Mouse (Mus musculus) MEL (cell line): ENCODE data around the gene Cdc34. TPM values are rescaled to one million over a fixed set of nuclear protein-coding genes. Genes with fewer than 3 reads are reported as not detected.

Experiments used
- DNase-seq: peaks from one replicate; pipeline ENCODE4 v3.0.0; 2011; ENCODE audit warnings: low read depth, low spot score
- H3K27ac ChIP-seq: 2 replicates; pipeline ENCODE4 v1.5.1; 2012; ENCODE audit warnings: low read depth, mild to moderate bottlenecking, control low read depth, low read length, moderate library complexity; ENCODE audit not compliant: control insufficient read depth
- H3K27me3 ChIP-seq, 2 experiments: fragments of 150-350 bp in 1 of 2; sonication (generic) in 1 of 2; 2 replicates each; pipeline ENCODE4 v1.6.1; 2012; ENCODE audit warnings: low read length in 2 of 2, mild to moderate bottlenecking in 2 of 2, improper control_type of control experiment in 1 of 2, moderate library complexity in 1 of 2; ENCODE audit not compliant: insufficient read depth in 2 of 2, control insufficient read depth in 1 of 2
- H3K36me3 ChIP-seq, 2 experiments: 2 replicates each; pipeline ENCODE4 v1.6.1; 2012 to 2014; ENCODE audit warnings: low read length in 2 of 2, improper control_type of control experiment in 1 of 2, inconsistent platforms in 1 of 2, mild to moderate bottlenecking in 1 of 2; ENCODE audit not compliant: insufficient read depth in 2 of 2, control insufficient read depth in 1 of 2
- H3K4me1 ChIP-seq, 2 experiments: fragments of 150-350 bp in 1 of 2; sonication (generic) in 1 of 2; 2 replicates each; pipeline ENCODE4 v1.6.1; 2012; ENCODE audit warnings: low read length in 2 of 2, improper control_type of control experiment in 1 of 2, mild to moderate bottlenecking in 1 of 2; ENCODE audit not compliant: insufficient read depth in 2 of 2, control insufficient read depth in 1 of 2
- H3K4me3 ChIP-seq, 2 experiments: fragments of 150-350 bp in 1 of 2; sonication (generic) in 1 of 2; 2 replicates each; pipeline ENCODE4 v1.5.1; 2012; ENCODE audit warnings: low read depth in 2 of 2, low read length in 2 of 2, mild to moderate bottlenecking in 2 of 2, moderate library complexity in 2 of 2, control low read depth in 1 of 2, improper control_type of control experiment in 1 of 2; ENCODE audit not compliant: control insufficient read depth in 1 of 2, insufficient read depth in 1 of 2
- H3K79me2 ChIP-seq: 2 replicates; pipeline ENCODE4 v1.6.1; 2012; ENCODE audit warnings: mild to moderate bottlenecking, low read length, moderate library complexity; ENCODE audit not compliant: control insufficient read depth, poor library complexity, insufficient read depth
- H3K9ac ChIP-seq: 2 replicates; pipeline ENCODE4 v1.6.1; 2012; ENCODE audit warnings: low read depth, mild to moderate bottlenecking, control low read depth, low read length, moderate library complexity; ENCODE audit not compliant: control insufficient read depth, poor library complexity, severe bottlenecking
- H3K9me3 ChIP-seq: fragments of 150-350 bp; sonication (generic); replicated peaks from 2 replicates; pipeline ENCODE4 v1.6.1; 2012; ENCODE audit warnings: mild to moderate bottlenecking, low read length, improper control_type of control experiment, moderate library complexity; ENCODE audit not compliant: insufficient read depth
- BHLHE40 ChIP-seq: IDR thresholded peaks from 2 replicates; pipeline ENCODE4 v1.6.1; 2012; ENCODE audit warnings: low read depth, mild to moderate bottlenecking, inconsistent platforms, low read length, improper control_type of control experiment, borderline replicate concordance
- CHD1 ChIP-seq: IDR thresholded peaks from 2 replicates; pipeline ENCODE4 v1.6.1; 2012; ENCODE audit warnings: low read depth, mild to moderate bottlenecking, inconsistent platforms, low read length, improper control_type of control experiment
- CHD2 ChIP-seq: IDR thresholded peaks from 2 replicates; pipeline ENCODE4 v1.6.1; 2011; ENCODE audit warnings: low read length, improper control_type of control experiment
- CTCF ChIP-seq, 3 experiments: IDR thresholded peaks in 2 of 3; conservative IDR thresholded peaks in 1 of 3; 2 replicates each; pipeline ENCODE4 v1.5.1; 2011 to 2012; ENCODE audit warnings: low read length in 3 of 3, low read depth in 2 of 3, mild to moderate bottlenecking in 2 of 3, improper control_type of control experiment in 1 of 3, inconsistent platforms in 1 of 3, mixed read lengths in 1 of 3, moderate library complexity in 1 of 3; ENCODE audit not compliant: control insufficient read depth in 1 of 3, insufficient read depth in 1 of 3, poor library complexity in 1 of 3, severe bottlenecking in 1 of 3
- E2F4 ChIP-seq: IDR thresholded peaks from 2 replicates; pipeline ENCODE4 v1.6.1; 2011; ENCODE audit warnings: low read depth, low read length, improper control_type of control experiment, borderline replicate concordance
- ELF1 ChIP-seq: IDR thresholded peaks from 2 replicates; pipeline ENCODE4 v1.6.1; 2014; ENCODE audit warnings: low read depth, mild to moderate bottlenecking, inconsistent platforms, low read length, improper control_type of control experiment, moderate library complexity
- EP300 ChIP-seq, 2 experiments: IDR thresholded peaks; 2 replicates each; pipeline ENCODE4 v1.6.1; 2011; ENCODE audit warnings: improper control_type of control experiment in 2 of 2, low read length in 2 of 2, low read depth in 1 of 2, mild to moderate bottlenecking in 1 of 2
- ETS1 ChIP-seq: IDR thresholded peaks from 2 replicates; pipeline ENCODE4 v1.6.1; 2012; ENCODE audit warnings: low read depth, mild to moderate bottlenecking, inconsistent platforms, low read length, improper control_type of control experiment, moderate library complexity
- GABPA ChIP-seq: IDR thresholded peaks from 2 replicates; pipeline ENCODE4 v1.6.1; 2012; ENCODE audit warnings: low read depth, mild to moderate bottlenecking, inconsistent platforms, low read length, improper control_type of control experiment, moderate library complexity
- GATA1 ChIP-seq: IDR thresholded peaks from 2 replicates; pipeline ENCODE4 v1.6.1; 2011; ENCODE audit warnings: low read depth, low read length, improper control_type of control experiment
- HCFC1 ChIP-seq: IDR thresholded peaks from 2 replicates; pipeline ENCODE4 v1.6.1; 2012; ENCODE audit warnings: low read depth, mild to moderate bottlenecking, inconsistent platforms, low read length, improper control_type of control experiment, moderate library complexity
- JUND ChIP-seq: IDR thresholded peaks from 2 replicates; pipeline ENCODE4 v1.6.1; 2011; ENCODE audit warnings: low read depth, mild to moderate bottlenecking, improper control_type of control experiment, low read length
- KAT2A ChIP-seq: conservative IDR thresholded peaks from 2 replicates; pipeline ENCODE4 v1.6.1; 2012; ENCODE audit warnings: low read depth, low read length, improper control_type of control experiment, inconsistent platforms
- MAFK ChIP-seq: IDR thresholded peaks from 2 replicates; pipeline ENCODE4 v1.6.1; 2011; ENCODE audit warnings: low read depth, mild to moderate bottlenecking, low read length, improper control_type of control experiment, borderline replicate concordance
- MAX ChIP-seq: IDR thresholded peaks from 2 replicates; pipeline ENCODE4 v1.6.1; 2011; ENCODE audit warnings: low read length, improper control_type of control experiment
- MAZ ChIP-seq: IDR thresholded peaks from 2 replicates; pipeline ENCODE4 v1.6.1; 2012; ENCODE audit warnings: low read depth, mild to moderate bottlenecking, inconsistent platforms, low read length, improper control_type of control experiment
- MEF2A ChIP-seq: IDR thresholded peaks from 2 replicates; pipeline ENCODE4 v1.6.1; 2014; ENCODE audit warnings: low read depth, mild to moderate bottlenecking, inconsistent platforms, low read length, improper control_type of control experiment; ENCODE audit not compliant: poor library complexity, insufficient replicate concordance, severe bottlenecking; ENCODE audit errors: extremely low read depth
- MXI1 ChIP-seq: IDR thresholded peaks from 2 replicates; pipeline ENCODE4 v1.6.1; 2011; ENCODE audit warnings: mild to moderate bottlenecking, low read depth, low read length, improper control_type of control experiment
- MYB ChIP-seq: IDR thresholded peaks from 2 replicates; pipeline ENCODE4 v1.6.1; 2011; ENCODE audit warnings: mild to moderate bottlenecking, low read depth, low read length, improper control_type of control experiment
- MYC ChIP-seq: IDR thresholded peaks from 2 replicates; pipeline ENCODE4 v1.6.1; 2011; ENCODE audit warnings: low read depth, mild to moderate bottlenecking, low read length, improper control_type of control experiment, moderate library complexity
- NELFE ChIP-seq: IDR thresholded peaks from 2 replicates; pipeline ENCODE4 v1.6.1; 2011; ENCODE audit warnings: low read depth, low read length, improper control_type of control experiment
- NRF1 ChIP-seq: IDR thresholded peaks from 2 replicates; pipeline ENCODE4 v1.6.1; 2014; ENCODE audit warnings: low read depth, mild to moderate bottlenecking, inconsistent platforms, low read length, improper control_type of control experiment, moderate library complexity; ENCODE audit not compliant: poor library complexity, insufficient read depth, severe bottlenecking
- POLR2A ChIP-seq, 2 experiments: IDR thresholded peaks; 2 replicates each; pipeline ENCODE4 v1.6.1; 2011 to 2012; ENCODE audit warnings: low read length in 2 of 2, mild to moderate bottlenecking in 2 of 2, control low read depth in 1 of 2, improper control_type of control experiment in 1 of 2, low read depth in 1 of 2, moderate library complexity in 1 of 2; ENCODE audit not compliant: control insufficient read depth in 1 of 2, insufficient read depth in 1 of 2, poor library complexity in 1 of 2
- POLR2AphosphoS2 ChIP-seq: IDR thresholded peaks from 2 replicates; pipeline ENCODE4 v1.6.1; 2011; ENCODE audit warnings: low read length, improper control_type of control experiment
- POLR2AphosphoS5 ChIP-seq: IDR thresholded peaks from 2 replicates; pipeline ENCODE4 v1.6.1; 2012; ENCODE audit warnings: low read depth, borderline replicate concordance, mild to moderate bottlenecking, inconsistent platforms, low read length, moderate library complexity, mixed read lengths
- RAD21 ChIP-seq: IDR thresholded peaks from 2 replicates; pipeline ENCODE4 v1.6.1; 2011; ENCODE audit warnings: mild to moderate bottlenecking, low read depth, low read length, improper control_type of control experiment
- RCOR1 ChIP-seq: IDR thresholded peaks from 2 replicates; pipeline ENCODE4 v1.6.1; 2012; ENCODE audit warnings: low read depth, mild to moderate bottlenecking, inconsistent platforms, low read length, improper control_type of control experiment
- SMC3 ChIP-seq: IDR thresholded peaks from 2 replicates; pipeline ENCODE4 v1.6.1; 2011; ENCODE audit warnings: low read depth, low read length, improper control_type of control experiment
- TAL1 ChIP-seq: IDR thresholded peaks from 2 replicates; pipeline ENCODE4 v1.6.1; 2012; ENCODE audit warnings: mild to moderate bottlenecking, inconsistent platforms, low read length, moderate library complexity, mixed read lengths
- TBP ChIP-seq: IDR thresholded peaks from 2 replicates; pipeline ENCODE4 v1.8.0; 2011; ENCODE audit warnings: low read depth, low read length, improper control_type of control experiment
- TCF12 ChIP-seq: IDR thresholded peaks from 2 replicates; pipeline ENCODE4 v1.6.1; 2014; ENCODE audit warnings: low read depth, mild to moderate bottlenecking, inconsistent platforms, low read length, improper control_type of control experiment, moderate library complexity
- UBTF ChIP-seq: IDR thresholded peaks from 2 replicates; pipeline ENCODE4 v1.6.1; 2012; ENCODE audit warnings: low read depth, mild to moderate bottlenecking, inconsistent platforms, low read length, improper control_type of control experiment, moderate library complexity, borderline replicate concordance; ENCODE audit not compliant: insufficient read depth
- USF1 ChIP-seq: IDR thresholded peaks from 2 replicates; pipeline ENCODE4 v1.6.1; 2014; ENCODE audit warnings: low read depth, mild to moderate bottlenecking, inconsistent platforms, low read length, improper control_type of control experiment, moderate library complexity
- USF2 ChIP-seq, 2 experiments: IDR thresholded peaks; 2 replicates each; pipeline ENCODE4 v1.6.1; 2011 to 2012; ENCODE audit warnings: improper control_type of control experiment in 2 of 2, low read length in 2 of 2, borderline replicate concordance in 1 of 2, inconsistent platforms in 1 of 2, low read depth in 1 of 2, mild to moderate bottlenecking in 1 of 2; ENCODE audit not compliant: insufficient read depth in 1 of 2
- ZC3H11A ChIP-seq: IDR thresholded peaks from 2 replicates; pipeline ENCODE4 v1.6.1; 2012; ENCODE audit warnings: low read depth, mild to moderate bottlenecking, inconsistent platforms, low read length, improper control_type of control experiment
- ZMIZ1 ChIP-seq: IDR thresholded peaks from 2 replicates; pipeline ENCODE4 v1.6.1; 2012; ENCODE audit warnings: low read depth, mild to moderate bottlenecking, inconsistent platforms, low read length, improper control_type of control experiment, moderate library complexity
- polyA plus RNA-seq, 2 experiments: library from polyadenylated mRNA; stranded (reverse) in 1 of 2; unstranded in 1 of 2; fragments of >175 nt in 1 of 2; fragments of >200 nt in 1 of 2; gene quantifications; 2 replicates each; pipeline versions ENCODE4 v1.2.1 to v1.2.4; 2012; ENCODE audit warnings: low replicate concordance in 2 of 2, low read depth in 1 of 2; ENCODE audit not compliant: insufficient read length in 2 of 2, insufficient read depth in 1 of 2, missing spikeins in 1 of 2
- total RNA-seq: library from RNA; depleted of rRNA; stranded (reverse); fragments of 300-350 nt; gene quantifications from 2 replicates; pipeline ENCODE4 v1.2.3, GENCODE M21; 2012

Gene Cdc34
- total and polyA plus RNA-seq, 3 experiments, result 318 to 422 (median 417) TPM

DNA sequence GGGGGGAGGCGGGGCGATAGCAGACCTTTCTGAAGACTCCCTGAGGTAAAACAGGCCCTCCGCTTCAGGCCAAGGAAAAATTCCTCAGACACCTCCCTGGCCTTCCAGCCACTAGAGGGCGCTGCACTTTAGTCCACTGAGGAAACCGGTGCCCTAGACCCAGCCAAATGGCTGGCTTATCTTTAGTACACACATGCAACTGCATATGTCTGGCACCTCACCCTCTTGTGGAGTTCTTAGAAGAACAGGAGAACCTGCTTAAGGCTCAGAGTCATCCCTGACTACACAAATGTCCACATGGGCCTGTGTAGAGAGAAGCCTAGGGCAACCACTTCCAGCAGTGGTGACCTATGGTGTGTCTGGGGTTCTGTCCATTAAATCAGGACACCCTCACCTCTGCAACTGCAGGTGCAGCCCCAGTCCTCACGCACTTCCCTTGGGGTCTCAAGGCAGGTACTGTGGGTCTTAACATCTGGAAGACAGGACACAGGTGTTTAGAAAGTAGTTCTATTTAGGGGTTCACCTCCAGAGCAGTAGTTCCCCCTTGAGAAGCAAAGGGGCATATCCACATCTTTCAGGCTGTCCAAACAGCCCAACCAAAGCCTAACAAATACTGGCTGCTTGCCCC, 30.6 kb downstream of the Cdc34 start:
- 0 out of 2 replicates have a peak overlapping the region, but pooled peaks have one; percentile 22 for H3K27ac ChIP-seq
- H3K4me3 ChIP-seq, result no peak overlapping the region
- no peak overlapping the region for H3K9ac ChIP-seq
- peak; percentile 77 for TF ChIP-seq ZMIZ1
- no peak for TF ChIP-seq CHD1
- peak; percentile 97 for TF ChIP-seq POLR2AphosphoS2
- peak; percentile 61; the same call in 1 of the 2 replicates for TF ChIP-seq HCFC1
- TF ChIP-seq KAT2A, result no peak
- peak; percentile 86 for TF ChIP-seq TCF12
- TF ChIP-seq E2F4, result no peak
- peak; percentile 82 for TF ChIP-seq GATA1
- 0 out of 2 replicates have a peak, but pooled peaks have one; percentile 20 for TF ChIP-seq POLR2AphosphoS5
- no peak for TF ChIP-seq UBTF
- no peak for TF ChIP-seq ELF1
- TF ChIP-seq TAL1, result peak; percentile 97
- TF ChIP-seq MAX, result no peak
- TF ChIP-seq JUND, result no peak
- TF ChIP-seq EP300 (IDR thresholded peaks at IDR 0.05; ENCODE audit: low read depth in 1 of 2, low read length in 2 of 2), result peak in 1 of 2 experiments; percentile 70; a peak in 2 of 4 replicates
- TF ChIP-seq CTCF (IDR thresholded peaks at IDR 0.05 in 2 of 3, conservative IDR thresholded peaks at IDR 0.05 in 1 of 3; ENCODE audit: control insufficient read depth in 1 of 3, insufficient read depth in 1 of 3, low read depth in 2 of 3, low read length in 3 of 3, poor library complexity in 1 of 3, severe bottlenecking in 1 of 3), result peak; percentile 75 to 94 (median 84)
- peak; percentile 71 for TF ChIP-seq MXI1
- TF ChIP-seq ETS1, result peak; percentile 52; the same call in 1 of the 2 replicates
- TF ChIP-seq NELFE, result no peak
- TF ChIP-seq MAZ, result no peak
- TF ChIP-seq RAD21, result peak; percentile 18
- TF ChIP-seq SMC3, result peak; percentile 41
- no peak for TF ChIP-seq USF1
- TF ChIP-seq MAFK, result no peak
- no peak for TF ChIP-seq MYB
- TF ChIP-seq RCOR1, result no peak
- peak in 1 of 2 experiments; percentile 42; a peak in 2 of 4 replicates for TF ChIP-seq POLR2A (IDR thresholded peaks at IDR 0.05; ENCODE audit: control insufficient read depth in 1 of 2, insufficient read depth in 1 of 2, low read depth in 1 of 2, low read length in 2 of 2, poor library complexity in 1 of 2)
- TF ChIP-seq CHD2, result 0 out of 2 replicates have a peak, but pooled peaks have one; percentile 21
- TF ChIP-seq ZC3H11A, result no peak
- TF ChIP-seq BHLHE40, result peak; percentile 52; the same call in 1 of the 2 replicates
- TF ChIP-seq GABPA, result no peak
- TF ChIP-seq MEF2A, result no peak
- TF ChIP-seq MYC, result peak; percentile 68; the same call in 1 of the 2 replicates
- no peak for TF ChIP-seq USF2 (IDR thresholded peaks at IDR 0.05; ENCODE audit: borderline replicate concordance in 1 of 2, insufficient read depth in 1 of 2, low read depth in 1 of 2, low read length in 2 of 2)
- TF ChIP-seq TBP, result no peak
- 0 out of 2 replicates have a peak, but pooled peaks have one; percentile 7 for TF ChIP-seq NRF1
- peak; percentile 93 for DNase-seq
- peaks cover 0 to 6% of the 10 kb centered on the region in 2 experiments; a peak in 2 of 4 replicates for H3K36me3 ChIP-seq
- peaks cover 8% of the 10 kb centered on the region for H3K79me2 ChIP-seq
- H3K9me3 ChIP-seq, result no peaks in the 10 kb centered on the region
- H3K27me3 ChIP-seq, result no peaks in the 10 kb centered on the region
- H3K4me1 ChIP-seq, result peaks cover 0 to 9% of the 10 kb centered on the region in 2 experiments; a peak in 2 of 4 replicates
